Mouse (Mus musculus): ENCODE measurements around the gene Krt88. TPM values are rescaled to one million over a fixed set of nuclear protein-coding genes. Genes with fewer than 3 reads are reported as not detected.

The Krt88 gene
- polyA plus RNA-seq (2012; rRNA removed), result not detected in 2 replicates

- Histone ChIP-seq H3K36me3 (ENCODE audit: control insufficient read depth, insufficient read depth, low read length) (no peaks in the 10 kb centered on the region), H3K4me1 (replicated peaks; ENCODE audit: control insufficient read depth, insufficient read depth, low read length) (no peaks in the 10 kb centered on the region), H3K27ac (ENCODE audit: control insufficient read depth, insufficient read depth, low read length) (no peak within 1 kb of the TSS), H3K27me3 (ENCODE audit: control insufficient read depth, insufficient read depth, low read length) (no peaks in the 10 kb centered on the region), H3K4me3 (ENCODE audit: control insufficient read depth, insufficient read depth, low read length) (no peak within 1 kb of the TSS)
- no peak for TF ChIP-seq CTCF (IDR thresholded peaks at IDR 0.05; ENCODE audit: borderline replicate concordance, control insufficient read depth, extremely low read depth, insufficient read depth, low read length, poor library complexity)
- no peak for TF ChIP-seq POLR2A (IDR thresholded peaks at IDR 0.05; ENCODE audit: control insufficient read depth, extremely low read depth, insufficient read depth, low read length, poor library complexity)
- 73% methylated on average over 2 of the region's 2 CpGs for WGBS
- DNase-seq, result no peak
Measured at GRCm38 (mm10) chr15:101447444-101447843, at the start of gene Krt88. Gene Krt88 (plus strand): TSS chr15:101447744.

GRCm38 (mm10) chr15:101398269-101398668 is 49.3 kb upstream of the Krt88 start:
- Histone ChIP-seq H3K4me1 (replicated peaks; ENCODE audit: control insufficient read depth, insufficient read depth, low read length) (no peaks in the 10 kb centered on the region), H3K27ac (ENCODE audit: control insufficient read depth, insufficient read depth, low read length) (no peak overlapping the region), H3K27me3 (ENCODE audit: control insufficient read depth, insufficient read depth, low read length) (no peaks in the 10 kb centered on the region), H3K4me3 (ENCODE audit: control insufficient read depth, insufficient read depth, low read length) (no peak overlapping the region), H3K36me3 (ENCODE audit: control insufficient read depth, insufficient read depth, low read length) (no peaks in the 10 kb centered on the region)
- DNase-seq, result no peak
- 66% methylated on average over 8 of the region's 8 CpGs for WGBS
- TF ChIP-seq CTCF (IDR thresholded peaks at IDR 0.05; ENCODE audit: borderline replicate concordance, control insufficient read depth, extremely low read depth, insufficient read depth, low read length, poor library complexity), result no peak
- TF ChIP-seq POLR2A (IDR thresholded peaks at IDR 0.05; ENCODE audit: control insufficient read depth, extremely low read depth, insufficient read depth, low read length, poor library complexity), result no peak

DNA sequence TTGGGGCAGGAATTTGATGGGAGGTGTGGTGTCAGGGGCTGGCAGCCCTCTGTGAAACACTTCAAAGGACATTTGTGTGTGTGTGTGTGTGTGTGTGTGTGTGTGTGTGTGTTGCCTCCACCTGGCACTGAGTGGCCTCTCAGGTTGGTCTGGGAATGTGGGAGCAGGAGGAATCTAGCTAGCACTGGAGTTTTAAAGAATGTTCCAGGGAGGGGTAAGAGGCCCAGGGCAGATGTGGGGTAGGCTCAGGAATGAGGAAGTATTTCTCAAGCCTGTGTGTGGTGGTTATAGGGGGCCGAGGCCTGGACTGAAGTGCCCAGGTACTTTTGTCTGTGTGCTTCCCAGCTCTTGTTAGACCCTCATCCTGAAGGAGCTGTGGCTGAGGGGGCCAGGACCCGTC is 36.8 kb upstream of the Krt88 start, which contains the start of gene Krt7:
Krt7 (plus strand) TSS at position 269 of the 400 bp plus-strand sequence.
- DNase-seq, result no peak
- H3K27ac ChIP-seq (ENCODE audit: control insufficient read depth, insufficient read depth, low read length), result no peak within 1 kb of the TSS
- 12% methylated on average over 2 of the region's 2 CpGs for WGBS
- no peaks in the 10 kb centered on the region for H3K27me3 ChIP-seq (ENCODE audit: control insufficient read depth, insufficient read depth, low read length)
- peaks cover 7% of the 10 kb centered on the region; the same call in 1 of the 2 replicates for H3K4me1 ChIP-seq (replicated peaks; ENCODE audit: control insufficient read depth, insufficient read depth, low read length)
- no peak for TF ChIP-seq POLR2A (IDR thresholded peaks at IDR 0.05; ENCODE audit: control insufficient read depth, extremely low read depth, insufficient read depth, low read length, poor library complexity)
- TF ChIP-seq CTCF (IDR thresholded peaks at IDR 0.05; ENCODE audit: borderline replicate concordance, control insufficient read depth, extremely low read depth, insufficient read depth, low read length, poor library complexity), result no peak
- H3K36me3 ChIP-seq (ENCODE audit: control insufficient read depth, insufficient read depth, low read length), result no peaks in the 10 kb centered on the region
- no peak within 1 kb of the TSS for H3K4me3 ChIP-seq (ENCODE audit: control insufficient read depth, insufficient read depth, low read length)

DNA sequence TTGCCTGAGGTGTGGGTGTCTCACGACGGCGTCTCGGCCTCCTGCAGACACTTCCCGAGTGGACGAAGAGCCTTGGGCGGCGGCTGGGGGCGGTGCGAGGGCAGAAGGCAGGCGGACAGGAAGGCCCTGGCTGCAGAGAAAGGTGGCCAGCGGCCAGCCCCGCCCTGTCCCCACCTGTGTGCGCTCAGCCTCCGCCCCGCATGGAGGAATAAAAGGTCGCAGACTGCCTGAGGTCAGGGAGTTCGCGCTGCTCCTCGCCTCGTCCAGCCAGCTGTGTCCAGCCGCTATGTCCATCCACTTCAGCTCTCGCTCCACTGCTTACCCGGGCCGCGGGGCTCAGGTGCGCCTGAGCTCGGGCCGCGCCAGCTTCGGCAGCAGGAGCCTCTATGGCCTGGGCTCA is 35.4 kb upstream of the Krt88 start:
- Histone ChIP-seq H3K4me1 (replicated peaks; ENCODE audit: control insufficient read depth, insufficient read depth, low read length) (peaks cover 7% of the 10 kb centered on the region; the same call in 1 of the 2 replicates), H3K27ac (ENCODE audit: control insufficient read depth, insufficient read depth, low read length) (no peak overlapping the region), H3K27me3 (ENCODE audit: control insufficient read depth, insufficient read depth, low read length) (no peaks in the 10 kb centered on the region), H3K36me3 (ENCODE audit: control insufficient read depth, insufficient read depth, low read length) (no peaks in the 10 kb centered on the region), H3K4me3 (ENCODE audit: control insufficient read depth, insufficient read depth, low read length) (0 out of 2 replicates have a peak overlapping the region, but pooled peaks have one; percentile 10)
- 96% methylated on average over 31 of the region's 31 CpGs for WGBS
- no peak for TF ChIP-seq CTCF (IDR thresholded peaks at IDR 0.05; ENCODE audit: borderline replicate concordance, control insufficient read depth, extremely low read depth, insufficient read depth, low read length, poor library complexity)
- no peak for TF ChIP-seq POLR2A (IDR thresholded peaks at IDR 0.05; ENCODE audit: control insufficient read depth, extremely low read depth, insufficient read depth, low read length, poor library complexity)
- DNase-seq, result no peak

- no peaks in the 10 kb centered on the region for H3K27me3 ChIP-seq (ENCODE audit: control insufficient read depth, insufficient read depth, low read length)
- no peak for DNase-seq
- no peak for TF ChIP-seq CTCF (IDR thresholded peaks at IDR 0.05; ENCODE audit: borderline replicate concordance, control insufficient read depth, extremely low read depth, insufficient read depth, low read length, poor library complexity)
- 56% methylated on average over 7 of the region's 7 CpGs for WGBS
- peaks cover 7% of the 10 kb centered on the region; the same call in 1 of the 2 replicates for H3K4me1 ChIP-seq (replicated peaks; ENCODE audit: control insufficient read depth, insufficient read depth, low read length)
- no peaks in the 10 kb centered on the region for H3K36me3 ChIP-seq (ENCODE audit: control insufficient read depth, insufficient read depth, low read length)
- H3K27ac ChIP-seq (ENCODE audit: control insufficient read depth, insufficient read depth, low read length), result no peak overlapping the region
- H3K4me3 ChIP-seq (ENCODE audit: control insufficient read depth, insufficient read depth, low read length), result no peak overlapping the region
Measured at GRCm38 (mm10) chr15:101413916-101414635, 33.5 kb upstream of the Krt88 start.

DNA sequence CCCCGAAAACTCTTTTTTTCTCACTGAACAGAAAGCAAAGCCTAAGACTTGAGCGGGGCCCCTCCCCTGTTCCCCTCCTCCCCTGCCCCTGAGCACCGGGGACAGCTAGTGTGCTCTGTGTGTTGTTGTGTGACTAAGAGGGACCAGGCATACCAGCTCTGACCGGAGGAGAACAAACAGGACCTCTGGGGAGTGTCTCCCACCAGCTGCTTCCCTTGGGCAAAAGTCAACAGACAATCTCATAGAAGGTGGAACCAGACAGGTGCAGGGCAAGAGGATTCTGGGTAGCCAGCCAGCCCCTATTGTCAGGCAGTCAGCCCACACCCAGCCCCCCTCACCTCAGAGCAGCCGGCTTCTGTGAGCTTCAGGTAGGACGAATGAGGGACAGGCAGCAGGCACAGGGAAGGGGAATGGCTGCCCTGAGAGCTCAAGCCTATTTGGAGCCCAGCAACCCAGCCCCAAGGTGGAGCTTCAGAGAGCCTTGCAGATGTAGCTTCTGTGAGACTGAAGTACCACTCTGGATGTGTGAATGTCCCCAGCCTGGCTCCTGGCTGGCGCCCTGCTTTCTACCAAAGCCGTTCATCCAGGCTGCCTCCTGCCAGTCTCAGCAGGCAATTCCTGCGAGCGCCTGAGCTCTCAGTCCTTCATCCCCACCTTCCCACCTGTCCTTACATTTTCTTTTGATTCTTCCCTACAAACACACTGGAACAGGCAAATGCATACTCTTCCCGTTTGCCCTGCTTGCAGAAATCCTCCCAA is 32.6 kb upstream of the Krt88 start:
- Histone ChIP-seq H3K4me3 (ENCODE audit: control insufficient read depth, insufficient read depth, low read length) (no peak overlapping the region), H3K4me1 (replicated peaks; ENCODE audit: control insufficient read depth, insufficient read depth, low read length) (peaks cover 7% of the 10 kb centered on the region; the same call in 1 of the 2 replicates), H3K36me3 (ENCODE audit: control insufficient read depth, insufficient read depth, low read length) (no peaks in the 10 kb centered on the region), H3K27ac (ENCODE audit: control insufficient read depth, insufficient read depth, low read length) (no peak overlapping the region), H3K27me3 (ENCODE audit: control insufficient read depth, insufficient read depth, low read length) (no peaks in the 10 kb centered on the region)
- TF ChIP-seq POLR2A (IDR thresholded peaks at IDR 0.05; ENCODE audit: control insufficient read depth, extremely low read depth, insufficient read depth, low read length, poor library complexity) (no peak), CTCF (IDR thresholded peaks at IDR 0.05; ENCODE audit: borderline replicate concordance, control insufficient read depth, extremely low read depth, insufficient read depth, low read length, poor library complexity) (no peak)
- no peak for DNase-seq
- WGBS, result 57% methylated on average over 11 of the region's 11 CpGs
